Mouse (Mus musculus) lung, adult 2 months (tissue): ENCODE data around the gene Lrmda.

Experiments used
- CTCF ChIP-seq: fragments of 200-500 bp; IDR thresholded peaks from 2 replicates; pipeline ENCODE4 v1.5.1; 2011; ENCODE audit warnings: mild to moderate bottlenecking, low read length, control low read depth; ENCODE audit not compliant: insufficient read depth
- POLR2A ChIP-seq: fragments of 200-500 bp; IDR thresholded peaks from 2 replicates; pipeline ENCODE4 v1.6.1; 2011; ENCODE audit warnings: low read depth, mild to moderate bottlenecking, control low read depth, low read length, borderline replicate concordance; ENCODE audit errors: extremely low read depth

DNA sequence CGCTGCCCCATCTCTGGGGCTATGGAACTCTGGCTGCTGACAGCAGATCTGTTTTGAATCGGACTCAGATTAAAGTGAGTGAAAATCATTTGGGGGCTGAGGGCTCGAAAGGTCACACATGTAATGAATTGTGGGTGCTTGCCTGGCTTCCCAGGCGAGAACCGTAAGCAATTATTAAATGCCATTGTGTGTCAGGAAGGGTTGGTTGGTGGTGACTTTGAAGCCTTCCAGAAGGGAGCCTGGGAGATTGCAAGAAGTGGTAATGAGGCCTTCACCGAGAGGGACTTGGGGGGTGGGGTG lies 29.3 kb downstream of the Lrmda start:
- TF ChIP-seq POLR2A = no peak
- TF ChIP-seq CTCF = no peak
